Mouse (Mus musculus) lung, adult 18-20 months (tissue): Measurements from ENCODE around the gene Tuba4a.

ENCODE experiments used
- DNase-seq, 2 experiments: peaks; one replicate each; pipeline ENCODE4 v3.0.0; 2022; ENCODE audit warnings: mixed read lengths in 2 of 2

Tuba4a gene

GRCm38 (mm10) chr1:75219531-75219930, at the start of gene Tuba4a:
Gene Tuba4a (minus strand): TSS chr1:75219865.
- peak; percentile 18 to 46 for DNase-seq

GRCm38 (mm10) chr1:75264091-75264880, 44.6 kb upstream of the Tuba4a start, which contains the start of gene Ptprn:
Gene Ptprn (minus strand): TSS chr1:75264502.
- no peak for DNase-seq

- DNase-seq, result peak in 1 of 2 experiments; percentile 50
These were observed 43.6 kb upstream of the Tuba4a start for GRCm38 (mm10) chr1:75262969-75263951.

- no peak for DNase-seq
These were observed 41.6 kb upstream of the Tuba4a start for GRCm38 (mm10) chr1:75261278-75261677.

GRCm38 (mm10) chr1:75255516-75256046, 35.9 kb upstream of the Tuba4a start:
- DNase-seq, result no peak

GRCm38 (mm10) chr1:75254625-75255013, 35.0 kb upstream of the Tuba4a start:
- DNase-seq, result no peak

GRCm38 (mm10) chr1:75253849-75254624, 34.4 kb upstream of the Tuba4a start:
- DNase-seq, result peak; percentile 75 to 77

GRCm38 (mm10) chr1:75253029-75253428, 33.4 kb upstream of the Tuba4a start:
- no peak for DNase-seq

- no peak for DNase-seq
These were observed 32.6 kb upstream of the Tuba4a start for GRCm38 (mm10) chr1:75252308-75252707.

- DNase-seq, result peak; percentile 88 to 91
These were observed 31.7 kb upstream of the Tuba4a start for GRCm38 (mm10) chr1:75251112-75251970.

- peak in 1 of 2 experiments; percentile 24 for DNase-seq
These were observed 30.8 kb upstream of the Tuba4a start for GRCm38 (mm10) chr1:75250498-75250897.

GRCm38 (mm10) chr1:75248041-75248772, 28.5 kb upstream of the Tuba4a start:
- DNase-seq, result peak; percentile 69 to 71

GRCm38 (mm10) chr1:75247071-75247930, 27.6 kb upstream of the Tuba4a start:
- no peak for DNase-seq

- peak; percentile 35 to 47 for DNase-seq
These were observed 25.2 kb upstream of the Tuba4a start for GRCm38 (mm10) chr1:75244836-75245235.

- no peak for DNase-seq
These were observed 24.6 kb upstream of the Tuba4a start for GRCm38 (mm10) chr1:75244175-75244826.

GRCm38 (mm10) chr1:75243411-75243810, 23.7 kb upstream of the Tuba4a start:
- no peak for DNase-seq

- no peak for DNase-seq
These were observed 19.9 kb upstream of the Tuba4a start for GRCm38 (mm10) chr1:75239591-75239990.

GRCm38 (mm10) chr1:75236117-75237050, 16.7 kb upstream of the Tuba4a start, which contains the start of gene Dnajb2:
Gene Dnajb2 (plus strand): TSS chr1:75236406.
- DNase-seq, result peak; percentile 92 to 95
